Mouse (Mus musculus) induced T-regulatory cell, adult 2 months (primary cell): Measurements from ENCODE around the gene Ces1d.
A peak's percentile ranks its signal among the peaks of the same experiment; 100 is the strongest.

Experiments used
- DNase-seq: peaks from one replicate; pipeline ENCODE4 v3.0.0-alpha.2; 2012; ENCODE audit warnings: low read depth

The Ces1d gene

DNA sequence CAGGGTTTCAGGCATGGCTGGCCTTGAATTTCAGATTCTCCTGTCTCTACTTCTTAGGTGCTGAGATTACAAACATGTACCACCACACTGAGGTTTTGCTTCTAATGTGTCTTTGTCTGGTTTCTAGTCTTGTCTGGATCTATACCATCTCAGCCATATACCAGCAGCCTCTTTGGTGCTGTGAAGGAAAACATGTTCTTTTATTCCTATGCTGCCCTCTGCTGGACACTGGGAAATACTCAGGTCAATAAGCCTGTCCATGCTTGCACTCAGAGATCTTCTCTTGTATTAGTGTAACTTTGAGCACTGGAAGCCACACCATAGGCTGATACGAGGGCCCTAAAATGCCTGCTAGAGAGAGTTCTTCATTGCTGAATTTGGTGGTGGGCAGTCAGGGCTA is 56.9 kb downstream of the Ces1d start:
- DNase-seq = peak; percentile 1

DNA sequence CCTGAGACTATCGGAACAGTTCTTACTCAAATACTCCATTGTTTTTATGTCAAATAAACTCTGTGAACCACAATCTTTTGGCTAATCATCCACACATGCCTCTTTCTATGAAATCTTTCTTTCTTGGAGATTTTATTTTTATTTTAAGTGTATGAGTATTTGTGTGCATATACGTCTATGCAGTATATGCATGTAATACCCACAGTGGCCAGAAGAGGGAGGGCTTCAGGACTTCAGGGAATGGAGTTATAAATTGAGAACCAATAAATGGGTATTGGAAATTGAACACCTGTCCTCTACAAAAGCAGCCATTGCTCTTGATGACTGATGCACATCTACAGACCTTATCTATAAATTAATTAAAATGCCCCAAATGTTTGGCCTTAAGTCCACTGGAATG is 65.4 kb downstream of the Ces1d start:
- DNase-seq = peak; percentile 5

DNA sequence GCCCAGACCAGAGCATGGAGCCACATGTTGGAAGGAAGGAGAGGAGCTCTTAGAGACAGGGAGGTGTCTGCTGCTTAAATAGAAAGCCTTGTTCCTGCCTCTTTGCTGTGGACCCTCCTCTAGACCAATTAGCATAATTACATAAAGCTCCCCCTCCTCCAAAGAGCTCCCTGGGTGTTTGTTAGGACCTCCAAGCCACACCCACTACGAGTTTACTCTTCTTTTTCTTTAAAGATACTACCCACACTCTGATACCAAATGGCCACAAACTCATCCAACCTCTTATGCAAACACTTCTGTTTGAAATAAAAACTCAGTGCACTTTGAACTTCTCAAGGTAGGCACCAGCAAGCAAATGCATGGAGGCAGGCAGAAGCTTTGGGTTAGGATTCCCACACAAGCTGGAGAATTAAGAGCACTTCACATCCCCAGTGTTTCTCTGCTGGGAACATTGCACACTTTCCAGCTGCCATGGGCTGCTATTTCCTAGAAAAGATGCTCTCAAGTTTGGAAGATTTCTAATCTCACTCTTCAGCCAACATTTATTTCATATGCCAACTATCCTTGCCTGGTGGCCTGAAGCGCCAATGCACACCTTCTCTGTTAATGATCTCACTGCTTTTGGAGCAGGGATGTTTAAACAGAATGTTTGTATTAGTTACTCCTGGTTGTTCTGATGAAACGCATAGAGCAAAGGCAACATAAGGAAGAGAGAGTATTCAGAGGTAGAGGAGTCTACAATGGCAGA is 66.2 kb downstream of the Ces1d start, which contains the start of gene Ces1c:
Ces1c (minus strand) TSS at position 51 of the 748 bp plus-strand sequence.
- DNase-seq = no peak

DNA sequence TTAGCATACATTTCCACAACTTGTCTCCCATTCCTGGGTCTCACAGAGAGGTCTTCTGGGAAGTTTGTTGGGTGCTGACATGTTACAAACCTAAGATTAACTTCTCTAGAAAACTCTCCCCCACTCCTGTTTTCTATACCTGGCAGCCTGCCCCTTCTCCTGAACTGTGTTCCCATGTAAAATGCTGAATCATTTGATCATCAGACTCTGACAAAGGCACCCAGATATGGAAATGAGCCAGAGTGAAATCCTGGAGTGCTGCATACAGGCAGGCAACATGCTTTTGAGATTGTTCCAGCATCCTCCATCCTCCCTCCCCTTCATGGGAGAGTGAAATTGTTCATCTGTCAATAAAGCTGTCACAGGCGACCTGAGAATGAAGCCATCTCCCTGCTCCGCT is 71.2 kb downstream of the Ces1d start:
- DNase-seq = no peak

DNA sequence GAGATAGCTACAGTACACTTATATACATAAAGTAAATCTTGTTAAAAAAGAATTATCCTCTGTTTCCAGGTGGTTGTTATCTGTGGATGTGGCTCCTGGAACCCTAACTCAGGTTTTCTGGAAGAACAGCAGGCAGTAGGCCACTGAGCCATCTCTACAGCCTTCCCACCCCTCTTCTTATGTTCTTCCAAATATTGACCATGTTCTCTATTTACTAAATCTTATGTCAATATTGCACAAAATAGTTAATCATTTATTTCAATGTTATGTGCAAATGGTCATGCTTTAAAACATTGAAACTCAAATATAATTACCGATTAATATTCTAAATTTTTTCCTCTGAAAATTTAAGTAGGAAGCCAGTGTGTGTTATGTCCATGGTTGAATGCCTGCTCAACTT is 75.6 kb downstream of the Ces1d start:
- DNase-seq = no peak
